Mouse (Mus musculus) spleen, postnatal 4 days (tissue): ENCODE results near the gene Hmgcs1.

Source experiments
- DNase-seq, 2 experiments: peaks; one replicate each; pipeline ENCODE4 v3.0.0; 2022; ENCODE audit warnings: low spot score in 2 of 2

The Hmgcs1 gene

DNA sequence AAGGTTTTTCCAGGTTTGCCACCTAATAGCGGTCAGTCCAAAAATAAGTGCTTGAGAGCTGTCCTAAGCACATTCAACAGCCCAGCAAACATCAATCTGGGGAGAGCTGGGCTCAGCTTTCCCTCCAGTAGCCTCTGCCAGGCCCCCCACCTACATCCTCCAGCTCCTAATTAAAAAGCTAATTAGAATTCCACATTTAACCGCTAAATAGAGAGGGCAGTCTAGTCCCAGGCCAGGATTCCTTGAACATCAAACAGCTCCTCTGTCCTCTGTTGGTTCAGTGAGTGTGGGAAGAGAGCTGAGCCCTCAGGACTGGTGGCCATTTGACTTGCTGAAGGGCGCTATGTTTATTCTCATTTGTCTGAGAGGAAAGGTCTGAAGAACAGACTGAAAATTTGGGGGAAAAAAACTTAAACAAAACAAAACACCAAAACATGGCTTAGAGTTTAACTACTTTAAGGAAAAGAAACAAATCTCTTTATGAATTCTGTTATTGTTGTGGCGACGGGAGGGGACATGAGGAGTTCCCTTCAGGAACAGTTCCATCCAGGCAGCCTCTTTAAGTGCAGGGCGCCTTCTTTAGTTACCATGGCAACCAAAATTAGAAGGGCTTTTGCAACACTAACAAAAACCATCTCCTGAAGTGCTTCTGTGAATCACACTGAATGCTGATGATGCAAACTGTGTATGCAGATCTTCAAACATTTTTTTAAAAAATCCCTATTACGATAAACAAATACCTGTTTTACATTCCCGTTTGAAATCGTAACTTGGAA lies 63.9 kb downstream of the Hmgcs1 start:
- DNase-seq = no peak

DNA sequence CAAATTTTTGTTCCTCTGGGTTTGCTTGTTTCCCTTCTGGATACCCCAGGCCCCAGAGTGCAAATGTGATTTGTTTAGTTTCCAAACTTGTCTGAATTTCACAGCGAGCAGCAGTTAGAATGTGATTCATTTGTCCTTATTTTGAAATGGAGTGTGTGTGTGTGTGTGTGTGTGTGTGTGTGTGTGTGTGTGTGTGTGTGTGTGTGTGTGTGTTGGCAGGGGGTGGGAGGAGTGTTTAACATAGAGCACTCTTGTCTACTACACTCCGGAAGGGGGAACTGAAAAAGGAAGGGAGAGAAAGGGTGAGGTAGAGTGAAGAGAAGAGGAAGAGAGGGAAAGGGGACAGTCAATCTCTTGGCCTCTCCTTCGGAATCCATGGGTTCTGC lies 64.4 kb downstream of the Hmgcs1 start:
- DNase-seq = no peak

DNA sequence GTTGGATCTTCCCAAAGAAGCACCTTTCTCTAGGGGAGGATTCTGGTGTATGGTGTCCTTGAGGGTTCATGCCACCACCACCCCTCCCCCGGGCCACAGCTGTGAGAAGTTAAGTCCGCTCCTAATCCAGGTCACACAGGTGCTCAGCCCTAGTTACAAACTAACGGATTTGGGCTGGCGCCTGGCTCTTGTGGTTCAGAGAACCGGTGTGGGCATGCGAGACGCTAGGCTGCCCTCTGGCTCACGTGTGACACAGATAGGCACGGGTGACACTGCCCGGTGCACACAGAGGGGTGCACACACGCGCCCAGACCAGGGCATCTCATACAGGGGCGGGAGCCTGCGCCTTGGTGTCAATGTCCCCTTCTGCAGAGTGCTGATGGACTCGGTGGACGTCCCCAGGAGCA lies 65.0 kb downstream of the Hmgcs1 start:
- peak in 1 of 2 experiments; percentile 69 for DNase-seq

DNA sequence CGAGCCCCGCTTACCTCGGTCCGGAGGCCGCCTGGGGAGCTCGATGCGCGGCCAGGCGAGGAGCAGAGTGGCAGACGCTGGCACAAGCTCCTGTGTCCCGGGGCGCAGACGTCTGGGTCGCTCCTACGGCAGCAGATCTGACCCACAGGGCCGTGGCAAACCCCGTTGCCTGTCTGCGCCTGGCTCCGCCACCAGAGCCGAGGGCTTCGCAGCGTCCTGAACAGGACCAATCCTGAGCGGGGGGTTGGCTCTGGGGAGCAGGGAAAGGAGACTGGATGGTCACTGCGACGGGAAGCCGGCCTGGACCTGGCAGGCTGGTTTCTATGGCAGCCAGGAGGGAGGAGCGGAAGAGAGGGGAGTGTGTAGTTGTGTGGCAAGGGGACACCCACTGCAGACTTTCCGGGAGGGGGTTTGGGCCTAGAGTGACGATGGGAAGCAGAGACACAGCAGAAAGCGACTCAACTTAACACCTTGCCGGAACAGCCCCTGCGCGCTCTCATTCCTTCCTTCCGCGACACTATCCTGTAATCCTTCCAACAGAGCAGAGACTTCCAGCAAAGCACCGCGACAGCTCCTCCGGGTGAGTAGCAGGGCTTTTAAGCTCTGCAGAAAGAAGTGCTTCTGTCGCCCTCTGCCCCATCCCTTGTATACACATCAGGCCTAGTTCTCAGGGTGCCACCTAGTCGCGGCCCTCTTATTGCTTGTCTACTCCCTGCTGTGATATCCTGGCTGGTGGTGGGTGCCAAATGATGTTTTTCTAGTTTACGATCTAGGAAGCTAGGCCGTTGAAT lies 65.7 kb downstream of the Hmgcs1 start, which contains the start of gene Nim1k:
TSS of gene Nim1k (minus strand) at position 202 of the 791 bp plus-strand sequence.
- DNase-seq = peak; percentile 22 to 70

DNA sequence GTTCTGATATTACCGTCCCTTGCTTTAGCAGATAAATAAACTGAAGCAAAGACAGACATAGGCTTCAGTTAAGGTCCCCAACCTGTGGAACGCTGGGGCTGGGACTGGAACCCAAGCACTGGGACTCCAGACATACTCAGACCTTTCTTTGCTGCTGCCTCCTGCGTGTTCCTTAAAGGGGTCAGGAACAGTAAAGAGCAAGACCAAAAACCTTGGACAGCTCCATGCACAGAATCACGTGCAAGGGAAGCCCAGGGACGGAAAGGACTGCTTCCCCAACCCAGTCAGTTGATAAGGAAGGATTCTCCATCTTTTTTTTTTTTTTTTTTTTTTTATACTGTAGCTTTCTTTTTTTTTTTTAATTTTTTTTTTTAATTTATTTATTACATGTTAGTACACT lies 66.7 kb downstream of the Hmgcs1 start:
- no peak for DNase-seq
